Mouse (Mus musculus) lung, adult 18-20 months (tissue): ENCODE data around the gene Atp1a3.
A peak's percentile ranks its signal among the peaks of the same experiment; 100 is the strongest.
"Not testable (repeated sequence)": the region's sequence is repeated elsewhere in the genome, so short reads cannot be mapped to it uniquely, and the experiment has no call there.

Source experiments
- DNase-seq, 2 experiments: peaks; one replicate each; pipeline ENCODE4 v3.0.0; 2022; ENCODE audit warnings: mixed read lengths in 2 of 2

The Atp1a3 gene

GRCm38 (mm10) chr7:25005421-25006065, at the start of gene Atp1a3:
Gene Atp1a3 (minus strand): TSS chr7:25005958.
- DNase-seq = no peak

GRCm38 (mm10) chr7:25052587-25052986, 46.8 kb upstream of the Atp1a3 start:
- DNase-seq = no peak

- DNase-seq = no peak
These were observed 43.7 kb upstream of the Atp1a3 start for GRCm38 (mm10) chr7:25049295-25049930.

DNA sequence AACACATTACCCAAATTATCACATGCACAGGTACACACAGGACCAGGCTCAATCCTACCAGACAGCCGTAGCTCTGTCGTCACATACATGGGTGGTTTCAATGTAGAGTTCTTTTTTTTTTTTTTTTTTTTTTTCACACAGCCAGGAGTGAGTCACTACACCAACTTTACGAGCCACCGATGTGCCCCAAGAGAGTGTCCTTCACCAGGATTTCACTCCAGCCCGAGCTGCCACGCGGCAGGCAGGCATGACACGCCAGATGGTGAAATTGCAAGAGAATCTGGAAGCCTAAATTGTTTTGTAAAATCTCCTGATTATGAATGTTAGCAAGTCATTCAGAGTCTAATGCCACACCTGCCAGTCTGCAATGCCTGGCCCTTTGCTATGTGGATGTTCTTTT, 41.6 kb upstream of the Atp1a3 start:
- DNase-seq = no peak

GRCm38 (mm10) chr7:25044599-25044998, 38.8 kb upstream of the Atp1a3 start:
- not testable (repeated sequence) for DNase-seq

- DNase-seq = no peak
These were observed 36.2 kb upstream of the Atp1a3 start for GRCm38 (mm10) chr7:25041921-25042320.

DNA sequence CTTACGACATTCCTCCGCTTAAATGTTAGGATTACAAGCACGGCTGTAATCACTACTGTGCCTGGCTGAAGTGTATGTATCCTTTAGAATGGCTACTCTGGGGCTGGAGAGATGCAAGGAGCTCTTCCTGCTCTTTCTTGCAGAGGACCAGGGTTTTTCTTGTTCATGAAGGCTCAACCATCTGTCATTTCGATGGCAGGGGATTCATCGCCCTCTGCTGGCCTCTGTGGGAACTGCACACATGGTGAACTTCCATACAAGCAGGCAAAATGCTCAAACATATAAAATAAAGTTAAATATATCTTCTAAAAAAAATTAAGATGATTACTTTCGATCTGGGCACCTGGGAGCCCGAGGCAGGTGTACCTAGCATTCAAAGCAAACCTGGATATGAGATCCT, 30.2 kb upstream of the Atp1a3 start:
- DNase-seq = peak; percentile 21 to 43

- no peak for DNase-seq
These were observed 29.0 kb upstream of the Atp1a3 start for GRCm38 (mm10) chr7:25034796-25035195.

GRCm38 (mm10) chr7:25031528-25031927, 25.8 kb upstream of the Atp1a3 start:
- no peak for DNase-seq

- peak; percentile 46 to 64 for DNase-seq
These were observed 24.4 kb upstream of the Atp1a3 start for GRCm38 (mm10) chr7:25030032-25030753.

- DNase-seq = no peak
These were observed 20.7 kb upstream of the Atp1a3 start for GRCm38 (mm10) chr7:25026452-25026851.

DNA sequence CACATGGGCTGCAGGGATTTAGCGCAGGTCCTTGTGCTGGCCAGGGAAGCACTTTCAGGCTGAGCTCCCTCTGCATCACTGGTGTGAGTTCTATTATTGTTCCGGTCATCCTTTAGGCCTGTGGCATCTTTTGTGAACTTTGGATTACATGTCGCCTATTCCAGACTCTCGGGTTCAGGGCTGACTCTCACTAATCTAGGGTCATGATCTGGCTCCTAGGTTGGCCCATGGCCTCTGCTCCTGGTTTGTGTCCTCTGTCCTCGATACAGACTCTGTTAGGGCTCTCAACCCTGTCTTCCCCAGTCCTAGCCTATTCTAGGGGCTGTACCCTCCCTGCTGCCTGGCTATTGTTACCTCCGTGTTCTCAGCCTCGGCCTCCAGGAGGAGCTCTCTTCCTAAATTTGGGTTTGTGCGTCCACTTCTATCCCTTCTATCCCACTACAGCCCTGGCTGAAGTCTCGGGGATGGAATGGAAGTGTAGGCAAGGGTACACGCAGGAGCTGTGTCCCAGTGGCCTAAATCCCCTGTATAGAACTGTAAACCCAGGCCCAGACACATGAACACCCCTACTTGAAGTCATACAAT, 20.2 kb upstream of the Atp1a3 start:
- DNase-seq = peak in 1 of 2 experiments; percentile 9

DNA sequence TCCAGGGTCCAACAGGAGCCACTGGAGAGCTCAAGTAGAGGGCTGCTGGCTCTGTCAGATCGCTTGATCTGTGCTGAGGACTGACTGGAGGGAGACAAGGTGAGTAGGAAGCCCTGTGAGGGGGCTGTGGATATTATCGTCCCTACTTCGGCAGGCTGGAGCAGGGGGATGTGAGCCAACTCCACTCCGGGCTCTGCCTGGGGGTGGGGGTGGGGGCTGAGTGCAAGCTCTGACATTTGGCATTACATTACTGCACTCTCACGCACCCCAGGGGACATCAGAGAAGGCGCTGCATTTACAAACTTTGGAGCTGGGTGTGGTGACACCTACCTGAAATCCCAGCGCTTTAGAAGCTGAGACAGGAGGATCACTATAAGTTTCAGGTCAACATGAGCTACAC, 5.8 kb upstream of the Atp1a3 start:
- DNase-seq = no peak

DNA sequence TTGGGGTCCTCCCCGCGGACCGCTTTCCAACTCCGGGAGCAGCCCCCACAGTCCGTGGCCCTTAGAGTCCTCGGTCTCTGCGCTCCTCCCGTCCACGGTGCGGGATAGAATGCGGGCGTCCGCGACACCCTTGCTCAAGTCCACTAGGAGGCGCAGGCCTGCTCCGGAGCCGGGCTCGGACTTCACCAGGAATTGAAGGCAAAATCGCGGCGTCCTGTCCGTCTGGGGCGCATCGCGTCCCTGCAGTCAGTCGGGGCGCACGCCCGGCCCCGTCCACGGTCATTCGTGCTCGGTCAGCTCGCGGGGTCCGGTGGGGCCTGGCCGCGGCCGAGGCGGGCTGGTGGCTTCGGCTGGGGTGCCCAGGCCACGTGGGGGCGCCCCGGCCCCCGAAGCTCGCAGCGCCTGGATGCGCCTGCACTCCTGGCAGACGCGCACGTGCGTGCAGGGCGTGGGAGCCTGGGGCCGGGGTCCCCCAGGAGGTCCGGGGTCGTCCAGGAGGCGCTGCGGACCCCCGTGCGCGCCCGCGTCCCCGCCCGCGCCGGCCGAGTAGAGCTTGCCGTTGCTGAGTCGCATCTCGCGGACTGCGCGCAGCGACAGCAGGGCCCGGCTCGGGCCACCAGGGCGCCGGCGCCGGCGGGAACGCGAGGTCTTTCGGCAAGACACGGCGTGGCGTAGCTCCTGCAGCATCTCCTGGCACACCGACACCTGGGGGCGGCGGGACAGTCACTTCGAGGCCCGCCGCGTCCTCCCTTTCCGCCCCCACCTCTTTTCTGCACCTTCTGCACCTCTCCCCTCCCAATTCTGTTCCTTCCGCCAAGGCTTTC, 4.5 kb upstream of the Atp1a3 start:
- DNase-seq = no peak

- DNase-seq = no peak
These were observed 3.4 kb upstream of the Atp1a3 start for GRCm38 (mm10) chr7:25009099-25009700.

GRCm38 (mm10) chr7:25008635-25009034, 2.9 kb upstream of the Atp1a3 start:
- peak; percentile 18 to 28 for DNase-seq

- DNase-seq = no peak
These were observed 2.0 kb upstream of the Atp1a3 start for GRCm38 (mm10) chr7:25007609-25008374.

DNA sequence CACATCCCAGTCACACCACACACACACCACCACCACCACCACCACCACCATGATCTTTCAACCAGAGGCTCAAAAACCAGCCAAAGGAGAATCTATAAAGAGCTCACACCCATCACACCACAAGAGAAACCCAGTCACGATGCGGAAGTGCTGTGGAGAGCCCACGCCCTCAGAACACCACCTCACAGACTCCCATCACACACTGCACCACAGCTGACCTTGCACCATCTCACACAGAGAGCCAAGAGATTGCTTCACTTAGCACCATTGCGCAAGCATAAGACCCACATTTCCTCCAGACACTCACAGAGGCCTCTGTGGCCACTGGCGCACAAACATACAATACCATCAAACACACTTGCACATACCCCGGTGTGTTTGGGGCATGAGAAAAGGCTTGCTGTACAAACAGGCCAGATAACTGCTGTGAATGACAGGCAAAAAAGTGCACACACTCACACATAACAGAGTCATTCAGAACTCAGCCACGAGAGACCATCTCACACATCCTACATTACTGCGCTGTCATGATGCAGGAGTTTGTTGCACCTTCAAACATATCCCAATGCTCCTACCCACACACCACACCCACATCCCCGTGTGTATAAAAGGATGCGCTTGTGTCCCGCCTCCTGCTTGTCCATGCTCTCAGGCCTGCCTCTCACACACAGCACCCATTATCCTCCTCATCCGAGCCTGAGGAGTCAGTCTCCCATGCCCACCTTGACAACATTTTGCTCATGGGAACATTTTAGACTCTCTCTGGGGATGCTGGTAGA, 1.0 kb upstream of the Atp1a3 start:
- DNase-seq = peak; percentile 63 to 68

GRCm38 (mm10) chr7:25006171-25006570, 413 bp upstream of the Atp1a3 start:
- no peak for DNase-seq

- no peak for DNase-seq
These were observed 952 bp downstream of the Atp1a3 start for GRCm38 (mm10) chr7:25004806-25005205.
